Mouse (Mus musculus) frontal cortex, adult (tissue): Measurements from ENCODE around the gene AL732309.1.
"Not testable (repeated sequence)": the region's sequence is repeated elsewhere in the genome, so short reads cannot be mapped to it uniquely, and the experiment has no call there.

ENCODE experiments used
- ATAC-seq: cut with Nextera tagmentation; 2 replicates; pipeline ENCODE4 v1.9.2; 2017; ENCODE audit warnings: mild to moderate bottlenecking, moderate library complexity, mixed read lengths; ENCODE audit not compliant: low TSS enrichment

The AL732309.1 gene

GRCm38 (mm10) chr2:25267746-25268309 lies 21.2 kb upstream of the AL732309.1 start:
- ATAC-seq: no peak

GRCm38 (mm10) chr2:25267241-25267640 lies 20.6 kb upstream of the AL732309.1 start:
- ATAC-seq: 0 out of 2 replicates have a peak, but pooled peaks have one; percentile 10

GRCm38 (mm10) chr2:25266720-25267119 lies 20.1 kb upstream of the AL732309.1 start:
- ATAC-seq: no peak

- ATAC-seq: no peak
Measured at GRCm38 (mm10) chr2:25265897-25266656, 19.4 kb upstream of the AL732309.1 start.

- ATAC-seq: no peak
Measured at GRCm38 (mm10) chr2:25264851-25265250, 18.2 kb upstream of the AL732309.1 start.

- no peak for ATAC-seq
Measured at GRCm38 (mm10) chr2:25264286-25264660, 17.6 kb upstream of the AL732309.1 start.

- ATAC-seq: no peak
Measured at GRCm38 (mm10) chr2:25263623-25264285, 17.1 kb upstream of the AL732309.1 start.

GRCm38 (mm10) chr2:25262795-25263622 lies 16.3 kb upstream of the AL732309.1 start:
- ATAC-seq: peak; percentile 14; the same call in 1 of the 2 replicates

- peak; percentile 96 for ATAC-seq
Measured at GRCm38 (mm10) chr2:25262291-25262767, 15.7 kb upstream of the AL732309.1 start, which contains the start of gene Tprn. Gene Tprn (plus strand): TSS chr2:25262618.

- ATAC-seq: peak; percentile 32
Measured at GRCm38 (mm10) chr2:25261870-25262269, 15.2 kb upstream of the AL732309.1 start.

- no peak for ATAC-seq
Measured at GRCm38 (mm10) chr2:25258887-25259286, 12.2 kb upstream of the AL732309.1 start.

- not testable (repeated sequence) for ATAC-seq
Measured at GRCm38 (mm10) chr2:25257250-25257649, 10.6 kb upstream of the AL732309.1 start.

GRCm38 (mm10) chr2:25256443-25257109 lies 9.9 kb upstream of the AL732309.1 start:
- not testable (repeated sequence) for ATAC-seq

GRCm38 (mm10) chr2:25255284-25255779 lies 8.7 kb upstream of the AL732309.1 start, which contains the start of gene Tmem203:
Gene Tmem203 (plus strand): TSS chr2:25255439.
- peak; percentile 89 for ATAC-seq

- ATAC-seq: no peak
Measured at GRCm38 (mm10) chr2:25252331-25252730, 5.7 kb upstream of the AL732309.1 start.

GRCm38 (mm10) chr2:25244144-25244543 lies 2.5 kb downstream of the AL732309.1 start:
- no peak for ATAC-seq

GRCm38 (mm10) chr2:25243342-25243741 lies 3.3 kb downstream of the AL732309.1 start:
- no peak for ATAC-seq

- peak; percentile 21 for ATAC-seq
Measured at GRCm38 (mm10) chr2:25242101-25242506, 4.6 kb downstream of the AL732309.1 start, which contains the start of the genes Rnf208 and Cysrt1. Gene Rnf208 (plus strand): TSS chr2:25242255. Gene Cysrt1 (minus strand): TSS chr2:25242452.

- ATAC-seq: no peak
Measured at GRCm38 (mm10) chr2:25241438-25241775, 5.3 kb downstream of the AL732309.1 start.

GRCm38 (mm10) chr2:25240723-25241437 lies 5.8 kb downstream of the AL732309.1 start:
- peak; percentile 76 for ATAC-seq
